Comparison of ENCODE assay signal across 5 mouse cellular contexts in genomic region chrX:104813704-104814103, GRCm38 (mm10). TPM values are rescaled to one million over a fixed set of nuclear protein-coding genes. Genes with fewer than 3 reads are reported as not detected.
"Had no signal": no experiment of that assay in that cellular context is flagged by ENCODE, and none has a peak within 500 bp of the region (broad histone marks: within the 10 kb centered on the region; RNA-seq: fewer than 3 reads in every experiment).

No protein-coding gene starts in this region.

RNA-seq across cellular contexts. Expression of gene Magee2, which starts 43.4 kb away (rescaled TPM):
- total RNA-seq: liver, adult 2 months; monocyte, adult 5-6 weeks had no signal
- polyA plus RNA-seq: liver, adult 2 months; liver, postnatal 0 days; macrophage; myocyte had no signal
